Mouse (Mus musculus) right cerebral cortex, adult 2 months (tissue): Measurements from ENCODE around the gene Litaf.

Experiments used
- DNase-seq, 2 experiments: peaks; one replicate each; pipeline ENCODE4 v3.0.0; 2021 to 2022; ENCODE audit warnings: low spot score in 2 of 2

Gene Litaf

DNA sequence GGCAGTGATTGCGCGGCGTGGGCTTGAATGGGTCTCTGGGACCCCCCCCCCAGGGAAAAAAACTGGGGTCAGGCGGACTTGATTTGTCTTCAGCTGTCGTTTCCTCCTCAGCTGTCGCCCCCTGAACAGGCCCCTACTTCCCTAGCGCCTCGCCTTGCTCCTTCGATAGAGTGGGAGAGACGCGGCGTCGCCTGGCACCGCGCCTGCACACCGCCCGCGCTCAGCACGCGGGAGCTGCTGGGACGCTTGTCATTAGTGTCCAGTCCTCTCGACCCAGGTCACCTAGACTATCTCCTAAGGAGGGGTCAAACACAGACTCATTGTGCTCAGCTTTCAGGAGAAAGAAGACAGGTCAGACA, 855 bp upstream of the Litaf start:
- DNase-seq = peak; percentile 63 to 69

DNA sequence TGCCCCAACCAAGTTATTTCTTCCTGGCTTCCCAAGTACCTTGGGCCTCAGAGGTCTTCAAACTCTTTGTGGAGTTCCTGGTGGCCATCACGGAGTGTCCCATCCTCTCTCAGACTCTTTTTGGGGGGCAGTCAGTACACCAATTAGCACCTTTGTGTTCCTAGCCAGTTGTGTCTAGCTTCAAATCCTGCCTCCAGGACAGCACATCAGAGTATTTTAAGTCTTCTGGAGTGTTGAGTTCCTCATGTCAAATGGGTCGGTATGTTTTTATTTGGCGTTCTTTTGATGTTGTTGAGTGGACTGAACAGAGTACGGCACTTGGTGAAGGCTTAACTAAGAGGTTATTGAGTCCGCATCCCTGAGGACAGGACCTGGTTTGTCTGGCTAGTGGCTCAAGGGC, 526 bp downstream of the Litaf start:
- DNase-seq = no peak

DNA sequence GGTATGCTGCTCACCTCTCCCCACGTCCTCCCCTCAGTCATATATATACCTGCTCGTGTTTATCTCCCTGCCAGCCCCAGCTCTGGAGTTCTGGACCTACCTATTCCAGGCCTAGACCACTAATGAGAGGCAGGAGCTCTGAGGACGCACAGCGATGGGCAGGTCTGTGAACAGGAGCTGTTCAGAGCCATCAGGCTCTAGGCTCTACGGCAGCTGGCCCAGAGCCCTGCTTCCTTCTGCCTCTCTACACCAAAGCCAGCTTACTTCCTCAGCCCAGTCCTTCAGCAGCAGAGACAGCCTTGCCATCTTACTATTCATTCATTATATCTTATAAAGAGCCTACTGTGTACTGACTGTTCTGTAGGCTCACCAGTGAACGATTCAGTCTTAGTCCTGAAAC, 1.2 kb downstream of the Litaf start:
- DNase-seq = no peak

DNA sequence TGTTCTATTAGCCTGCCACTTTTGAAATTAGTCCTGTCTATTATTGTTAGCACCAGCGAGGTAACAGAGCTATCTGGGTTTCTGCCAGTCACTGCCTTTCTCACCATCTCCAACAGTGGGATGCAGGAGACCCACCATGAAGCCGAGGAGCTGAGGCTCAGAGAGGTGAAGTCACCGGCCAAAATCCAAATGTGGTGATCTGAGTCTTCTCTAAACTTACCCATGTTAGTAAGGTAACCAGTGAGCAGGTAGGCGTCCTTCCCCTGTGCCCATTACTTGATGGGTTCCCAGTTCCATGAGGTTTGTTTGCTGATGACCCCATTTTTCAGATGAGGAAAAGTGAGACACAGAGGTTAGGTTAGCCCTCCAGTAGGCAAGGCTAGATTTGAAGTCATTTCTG, 1.6 kb downstream of the Litaf start:
- DNase-seq = no peak

DNA sequence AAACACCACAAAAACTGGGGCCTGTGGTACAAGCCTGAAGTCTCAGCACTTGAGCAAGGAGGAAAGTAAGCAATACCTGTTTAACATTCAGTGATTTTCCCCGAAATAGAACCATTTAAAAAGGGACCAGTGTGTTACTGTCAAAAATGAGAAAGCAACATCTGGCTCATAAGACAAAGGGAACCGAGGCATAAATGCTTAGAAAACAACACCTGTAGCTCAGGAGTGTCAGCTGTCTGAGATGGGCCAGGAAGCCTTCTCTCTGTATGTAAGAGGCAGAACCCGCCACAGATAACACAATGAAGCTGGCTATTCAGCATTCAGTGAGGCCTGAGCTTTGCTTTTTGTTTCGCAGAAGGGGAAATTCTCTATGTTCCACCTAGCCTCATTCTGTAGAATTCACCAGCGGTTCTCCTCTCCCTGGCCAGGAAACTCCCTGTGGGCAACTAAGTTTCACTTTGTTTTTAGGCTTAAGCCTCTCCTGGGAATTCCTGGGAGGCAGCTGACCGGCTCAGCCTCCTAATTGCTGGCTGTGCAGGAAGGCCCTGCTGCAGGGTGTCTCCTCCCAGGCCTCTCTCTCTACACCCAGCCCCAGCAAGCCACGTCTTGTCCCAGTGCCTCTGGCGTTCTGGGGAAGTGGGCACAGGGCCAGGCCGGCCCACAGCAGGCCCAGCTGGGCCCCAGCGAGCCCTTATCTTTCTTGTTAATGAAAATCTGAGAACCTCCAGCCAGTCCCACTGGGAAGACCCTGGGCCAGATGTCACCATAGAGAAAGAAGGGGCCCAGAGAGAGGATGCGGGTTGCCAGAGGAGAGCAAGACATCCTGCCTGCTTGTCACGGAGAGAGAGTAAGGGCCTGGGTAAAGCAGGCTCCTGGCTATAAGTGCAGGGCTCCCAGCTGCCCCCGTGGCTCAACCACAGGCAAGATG, 2.9 kb downstream of the Litaf start:
- DNase-seq = no peak

DNA sequence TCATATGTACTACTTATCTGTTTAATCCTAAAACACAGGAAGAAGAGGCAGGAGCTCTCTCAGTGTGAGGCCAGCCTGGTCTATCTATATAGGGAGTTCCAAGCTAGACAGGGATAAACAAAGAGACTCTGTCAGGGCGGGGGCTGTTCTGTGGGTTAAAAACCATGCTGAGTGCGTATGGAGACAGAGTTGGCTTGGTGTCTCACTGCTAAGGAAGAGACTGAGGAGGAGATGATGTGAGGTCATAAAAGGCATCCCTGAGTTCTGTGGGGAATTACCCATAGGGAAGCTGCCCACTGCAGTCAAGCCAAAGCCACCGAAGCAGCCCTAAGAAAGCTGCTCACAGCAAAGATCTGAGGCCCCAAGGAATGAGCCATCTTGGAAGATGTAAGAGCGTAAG, 5.3 kb downstream of the Litaf start, which contains the start of gene Snn:
Gene Snn (plus strand): TSS at position 301 of the 400 bp plus-strand sequence.
- no peak for DNase-seq

DNA sequence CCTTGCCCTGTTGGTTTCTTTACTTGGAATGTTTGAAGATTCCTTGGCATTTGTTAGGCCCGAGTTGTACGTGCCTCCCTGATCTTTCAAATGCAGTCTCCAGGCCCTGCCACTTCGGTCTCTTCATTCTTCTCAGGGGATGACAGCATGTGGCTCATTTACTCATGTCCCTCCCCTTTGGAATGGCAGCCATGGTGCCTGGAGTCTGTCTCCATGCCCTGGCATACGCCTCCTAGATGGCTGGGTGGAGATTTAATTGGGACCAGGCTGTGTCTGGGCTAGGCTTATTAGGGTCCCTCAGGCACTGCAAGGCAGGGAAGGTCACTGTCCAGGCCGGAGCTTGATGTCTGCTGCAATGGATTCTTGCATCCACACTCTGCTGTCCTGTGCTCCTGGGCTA, 10.0 kb downstream of the Litaf start:
- no peak for DNase-seq

DNA sequence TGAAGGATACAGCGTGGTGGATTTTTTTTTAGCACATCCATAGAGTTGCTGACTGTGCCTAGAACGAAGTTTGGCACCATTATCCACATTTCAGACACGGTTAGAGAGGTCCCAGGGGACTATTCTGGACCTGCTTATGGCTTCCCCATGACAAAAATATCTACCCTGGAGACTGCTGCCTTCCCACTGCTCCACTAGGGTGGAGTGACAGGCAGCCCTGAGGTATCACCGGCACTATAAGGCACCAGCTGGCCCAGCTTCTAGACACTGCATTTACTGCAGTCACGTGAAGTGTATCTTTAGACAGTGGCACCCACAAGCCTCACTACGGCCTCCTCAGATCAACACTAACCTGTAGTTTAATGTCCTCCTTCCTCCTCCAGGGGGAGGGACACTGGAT, 11.1 kb downstream of the Litaf start:
- no peak for DNase-seq

DNA sequence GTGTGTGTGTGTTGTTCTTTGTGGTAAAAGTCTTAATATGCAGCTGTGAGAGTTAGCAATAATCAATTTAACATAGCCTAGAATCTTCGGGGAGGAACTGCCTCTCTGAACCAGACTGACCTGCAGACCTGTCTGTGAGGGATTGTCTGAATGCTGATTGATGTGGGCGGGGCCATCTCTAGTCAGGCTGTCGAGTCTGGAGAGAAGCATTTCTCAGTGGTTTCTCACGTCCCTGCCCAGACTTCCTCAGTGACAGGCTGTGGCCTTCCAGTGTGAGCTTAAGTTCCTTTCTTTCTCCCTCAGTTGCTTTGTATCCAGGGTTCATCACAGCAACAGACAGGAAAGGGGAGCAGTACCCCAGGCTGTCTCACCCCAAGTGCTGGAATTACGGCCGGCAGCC, 11.5 kb downstream of the Litaf start:
- no peak for DNase-seq

DNA sequence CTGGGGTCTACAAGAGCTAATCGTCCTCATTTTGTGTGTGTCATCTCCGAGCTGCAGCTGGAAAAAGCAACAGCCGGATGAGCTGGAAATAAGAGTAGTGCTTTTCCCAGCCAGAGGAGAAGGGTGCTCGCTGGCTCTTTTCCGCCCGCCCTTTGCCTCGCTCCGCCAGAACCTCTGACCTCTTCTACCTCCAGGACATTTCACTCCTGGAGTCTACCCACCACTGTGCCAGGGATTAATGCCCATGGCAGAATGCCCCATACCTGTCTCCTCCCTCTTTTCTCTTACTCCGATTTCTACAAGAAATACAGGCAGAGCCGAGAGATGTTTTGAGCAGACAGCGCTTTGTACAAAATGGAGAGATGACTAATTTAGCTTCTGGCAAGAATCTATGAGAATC, 14.8 kb downstream of the Litaf start:
- DNase-seq = no peak

DNA sequence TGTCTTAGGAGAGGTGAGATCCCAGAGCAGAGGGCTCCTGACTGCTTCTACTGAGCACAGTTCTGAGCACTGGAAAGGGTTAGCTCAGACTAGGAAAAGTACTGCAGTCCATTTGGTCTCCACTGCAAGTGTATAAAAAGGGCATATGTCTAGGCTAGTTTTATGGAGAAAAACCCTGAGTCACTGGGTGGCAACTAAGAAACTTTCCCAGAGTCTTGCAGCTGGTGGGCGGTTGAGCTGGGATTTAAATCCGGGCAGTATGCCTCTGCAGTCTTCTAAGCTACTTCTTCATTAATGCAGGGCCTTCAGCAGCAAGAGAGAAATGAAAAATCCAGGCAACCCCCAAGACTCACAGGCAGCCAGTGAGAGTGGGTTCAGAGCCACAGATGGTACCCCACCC, 15.7 kb downstream of the Litaf start:
- peak in 1 of 2 experiments; percentile 49 for DNase-seq

DNA sequence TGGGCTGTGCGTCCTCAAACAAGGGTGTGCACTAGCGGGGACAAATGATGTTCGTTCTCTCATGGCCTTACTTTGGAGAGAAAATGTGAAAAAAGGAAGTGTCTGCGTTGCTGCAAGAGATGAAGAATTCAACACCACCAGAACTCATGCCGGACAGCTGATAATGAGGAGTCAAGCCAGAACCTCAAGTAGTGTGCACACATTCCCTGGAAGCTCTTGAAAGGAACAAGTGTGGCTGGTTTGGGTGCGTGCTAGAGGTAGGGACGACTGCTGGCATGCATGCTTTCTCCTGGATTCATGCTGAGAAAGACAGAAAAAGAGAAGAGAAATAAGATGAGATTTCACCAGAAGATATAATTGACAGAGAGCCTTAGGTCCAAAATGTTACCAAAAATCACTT, 18.8 kb downstream of the Litaf start:
- no peak for DNase-seq

DNA sequence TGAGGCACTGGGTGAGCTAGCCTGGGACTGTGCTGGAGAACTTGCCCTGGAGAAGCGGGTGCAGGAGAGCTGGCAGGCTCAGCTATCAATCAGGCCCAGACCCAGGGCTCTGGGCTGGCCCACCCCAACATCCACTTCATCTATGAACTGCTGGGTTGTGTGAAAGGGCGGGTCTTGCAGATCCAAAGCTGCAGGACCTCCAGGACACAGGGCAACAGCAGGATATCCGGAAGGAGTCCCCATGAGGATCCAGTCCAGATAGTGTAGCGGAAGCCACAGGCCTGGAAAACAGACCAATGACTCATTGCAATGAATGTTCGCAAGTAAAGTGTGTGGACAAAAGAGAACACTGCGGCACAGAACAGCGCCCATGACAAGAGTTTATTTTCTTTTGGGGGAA, 19.5 kb downstream of the Litaf start:
- no peak for DNase-seq

DNA sequence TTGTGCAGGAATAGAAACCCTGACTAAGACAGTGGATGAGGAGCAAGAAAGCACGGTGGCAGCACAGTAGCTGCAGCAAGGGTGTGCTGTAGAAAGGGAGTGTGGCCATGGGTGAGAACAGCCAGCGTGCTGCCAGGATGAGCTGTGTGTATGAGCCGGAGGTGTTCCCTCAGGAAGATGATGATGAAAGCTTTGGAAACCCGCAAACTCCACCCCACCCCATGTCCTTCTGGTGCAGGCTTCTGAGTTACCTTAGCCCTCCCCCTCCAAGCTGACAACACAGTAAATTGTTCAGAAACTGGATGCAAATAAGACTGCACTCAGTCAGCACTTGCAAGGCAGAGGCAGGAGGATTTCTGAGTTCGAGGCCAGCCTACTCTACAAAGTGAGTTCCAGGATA, 22.7 kb downstream of the Litaf start:
- no peak for DNase-seq

DNA sequence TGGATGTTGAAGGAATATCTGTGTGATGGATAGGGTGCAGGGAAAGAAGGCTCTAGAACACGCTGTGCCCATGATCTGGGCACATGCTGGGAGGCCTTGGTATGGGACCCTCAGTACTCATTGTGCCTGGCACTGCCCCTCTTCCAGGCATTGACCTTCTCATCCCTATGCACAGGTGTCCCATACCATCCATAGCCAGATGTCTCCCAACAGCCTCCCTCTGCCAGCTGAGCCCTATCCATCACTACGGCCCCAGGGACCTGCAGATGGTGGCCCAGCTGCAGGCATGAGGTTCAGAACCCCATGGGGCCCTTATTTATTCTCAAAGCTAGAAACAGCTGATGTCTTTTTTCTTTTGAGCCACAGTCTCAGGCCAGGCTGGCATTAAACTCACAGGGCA, 25.4 kb downstream of the Litaf start:
- DNase-seq = no peak

DNA sequence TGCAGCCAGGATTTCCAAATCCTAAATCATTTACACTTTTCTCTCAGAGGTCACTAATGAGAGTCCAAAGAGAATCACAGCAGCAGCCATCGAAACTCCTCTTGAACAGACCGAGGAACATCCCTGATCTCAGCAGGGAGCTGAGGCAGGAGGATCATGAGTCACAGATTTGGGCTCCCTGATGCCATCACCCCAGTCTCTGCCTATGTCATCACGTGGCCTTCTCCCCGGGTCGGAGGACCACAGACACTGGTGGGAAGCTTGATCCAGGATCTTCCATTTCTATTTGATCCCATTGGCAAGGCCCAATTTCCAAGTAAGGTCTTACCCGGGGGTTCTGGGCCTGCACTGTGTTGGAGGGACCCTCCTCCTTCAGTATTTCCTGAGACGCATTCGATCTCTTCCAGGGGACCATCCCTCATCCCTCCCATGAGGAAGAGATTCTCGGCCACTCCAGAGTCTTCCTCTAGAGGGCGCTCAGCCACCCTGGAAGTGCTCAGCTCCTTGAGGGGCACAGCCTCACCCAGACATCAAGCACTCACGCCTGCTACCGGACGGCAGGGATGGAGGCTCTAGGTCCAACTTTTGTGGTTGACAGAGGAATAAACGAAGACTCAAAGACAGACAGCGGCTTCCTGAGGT, 30.0 kb downstream of the Litaf start:
- peak; percentile 71 to 74 for DNase-seq

DNA sequence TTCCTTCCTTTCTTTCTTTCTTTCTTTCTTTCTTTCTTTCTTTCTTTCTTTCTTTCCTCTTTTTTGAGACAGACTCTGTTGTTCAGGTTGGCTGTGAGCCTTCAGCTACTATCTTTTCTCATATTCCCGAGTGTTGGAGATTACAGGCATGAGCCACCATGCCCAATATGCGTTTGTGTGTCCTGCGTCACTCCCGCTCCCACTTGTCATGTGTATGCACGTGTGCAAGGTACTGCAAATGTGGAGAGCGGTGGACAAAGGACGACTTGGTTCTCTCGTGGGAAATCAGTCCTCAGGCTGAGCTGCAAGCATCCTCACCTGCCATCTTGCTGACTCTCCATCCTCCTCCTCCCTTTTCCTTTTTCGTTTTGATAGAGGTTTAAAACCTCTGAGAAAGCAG, 30.7 kb downstream of the Litaf start:
- no peak for DNase-seq

DNA sequence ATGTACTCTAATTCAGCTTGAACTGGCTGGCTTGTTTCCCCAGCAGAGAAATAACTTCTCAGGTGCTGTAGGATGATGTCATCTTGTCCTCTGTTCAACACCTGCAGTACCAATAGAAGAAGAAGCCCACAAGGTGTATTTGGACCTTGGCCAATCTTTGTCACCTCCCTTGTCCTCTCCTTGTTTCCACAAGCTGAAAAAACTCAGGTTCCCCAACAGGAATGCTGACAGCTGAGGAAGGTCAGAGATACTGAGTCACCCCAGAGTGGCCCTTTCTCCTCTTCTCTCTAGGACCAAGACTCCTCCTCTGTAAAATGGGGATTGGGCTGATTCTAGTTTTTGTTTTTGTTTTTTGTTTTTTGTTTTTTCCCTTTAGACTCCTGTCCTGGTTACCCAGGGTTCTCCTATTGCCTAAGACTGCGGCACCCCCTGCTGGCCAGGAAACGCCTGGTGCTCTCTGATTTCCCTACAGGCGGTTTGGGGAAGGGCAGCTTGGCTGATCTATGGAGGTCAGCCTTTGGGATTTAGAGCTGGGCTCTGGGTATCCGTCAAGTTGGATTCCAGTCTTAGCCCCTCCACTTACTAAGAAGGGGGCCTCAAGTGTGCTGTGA, 31.7 kb downstream of the Litaf start:
- DNase-seq = peak; percentile 84 to 85

DNA sequence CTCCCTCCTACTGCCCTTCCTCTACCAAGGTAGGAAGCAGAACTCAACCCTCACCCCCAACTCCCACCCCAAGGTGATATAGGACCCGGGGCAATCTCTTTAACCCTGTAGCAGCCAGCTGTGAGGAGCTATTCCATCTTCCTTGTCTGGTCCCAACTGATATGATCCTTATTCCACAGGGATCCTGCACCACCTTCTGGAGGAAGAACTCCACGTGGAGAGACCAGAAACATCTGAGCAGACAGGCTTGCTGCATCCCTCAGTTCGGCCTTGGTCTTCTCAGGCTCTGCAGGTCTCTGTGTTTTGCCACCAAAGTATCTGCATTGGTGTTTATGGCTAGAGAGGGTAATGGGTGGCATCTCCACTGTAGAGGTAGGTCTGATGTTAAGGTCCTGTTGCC, 34.6 kb downstream of the Litaf start:
- DNase-seq = no peak

DNA sequence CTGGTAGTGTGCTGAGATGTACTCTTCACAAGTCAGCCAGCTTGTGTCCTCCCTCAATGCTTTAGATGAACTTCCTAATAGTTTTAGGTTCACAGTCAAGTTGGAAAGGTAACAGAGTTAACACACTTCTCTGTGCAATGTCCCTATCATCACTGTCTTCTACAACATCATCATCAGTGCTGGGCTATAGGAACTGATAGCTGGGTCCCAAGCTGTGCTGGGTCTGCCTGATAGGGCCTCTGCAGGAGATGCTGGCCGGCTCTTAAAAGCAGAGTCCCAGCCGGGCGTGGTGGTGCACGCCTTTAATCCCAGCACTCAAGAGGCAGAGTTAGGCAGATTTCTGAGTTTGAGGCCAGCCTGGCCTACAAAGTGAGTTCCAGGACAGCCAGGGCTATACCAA, 35.1 kb downstream of the Litaf start:
- no peak for DNase-seq

DNA sequence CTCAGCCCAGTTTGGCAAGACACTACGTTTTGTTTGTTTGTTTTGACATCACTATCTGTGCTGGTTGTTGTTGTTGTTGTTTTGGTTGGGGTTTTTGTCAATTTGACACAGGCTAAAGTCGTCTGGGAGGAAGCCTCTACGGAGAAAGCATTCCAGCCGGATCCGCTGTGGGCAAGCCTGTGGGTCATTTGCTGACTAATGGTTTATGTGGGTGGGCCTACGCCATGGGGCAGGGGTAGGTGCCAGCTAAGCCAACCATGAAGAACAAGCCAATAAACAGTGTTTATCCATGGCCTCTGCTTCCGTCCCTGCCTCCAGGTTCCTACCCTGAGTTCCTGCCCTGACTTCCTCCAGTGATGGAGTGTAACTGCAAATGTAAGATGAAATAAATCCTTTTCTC, 37.8 kb downstream of the Litaf start:
- no peak for DNase-seq

DNA sequence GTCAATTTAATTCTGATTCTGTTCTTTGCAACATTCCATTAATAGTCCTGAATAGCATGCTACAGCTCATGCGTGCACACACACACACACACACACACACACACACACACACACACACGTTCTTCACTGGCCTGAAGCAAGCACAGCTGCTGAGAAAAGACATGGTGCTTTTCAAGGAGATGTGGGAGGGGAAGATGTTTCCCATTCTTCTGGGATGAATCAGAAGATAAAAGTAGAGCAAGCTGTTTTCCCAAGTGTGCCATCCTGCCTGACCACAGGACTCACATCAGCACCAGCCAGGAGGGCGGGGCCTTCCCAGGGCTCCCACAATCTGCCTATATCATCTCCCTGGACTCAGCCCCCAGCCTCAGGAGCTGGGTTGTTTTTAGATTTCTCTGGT, 41.1 kb downstream of the Litaf start:
- DNase-seq = peak; percentile 29 to 50

DNA sequence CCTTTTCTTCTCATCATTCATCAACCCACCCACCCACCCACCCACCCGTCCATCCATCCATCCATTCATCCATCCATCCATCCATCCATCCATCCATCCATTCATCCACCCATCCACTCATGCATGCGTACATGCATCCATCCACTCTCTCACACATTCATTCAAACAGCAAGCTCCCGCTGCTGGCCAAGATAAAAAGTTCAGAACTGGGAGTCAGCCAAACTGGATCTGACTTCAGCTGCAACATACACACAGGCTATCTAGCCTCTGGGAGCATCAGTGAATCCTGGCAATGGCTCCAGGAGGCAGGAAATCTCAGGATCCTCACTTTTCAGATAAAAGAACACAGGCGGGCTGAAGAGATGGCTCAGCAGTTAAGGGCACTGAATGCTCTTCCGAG, 42.3 kb downstream of the Litaf start:
- no peak for DNase-seq
